Mouse (Mus musculus): Measurements from ENCODE around the gene Lama1.

Lama1 gene

GRCm38 (mm10) chr17:67715466-67715865, 18.4 kb downstream of the Lama1 start:
- DNase-seq (ENCODE audit: low spot score), result no peak

GRCm38 (mm10) chr17:67722055-67722454, 25.0 kb downstream of the Lama1 start:
- no peak for DNase-seq (ENCODE audit: low spot score)

GRCm38 (mm10) chr17:67722578-67722977, 25.5 kb downstream of the Lama1 start:
- DNase-seq (ENCODE audit: low spot score), result no peak

- DNase-seq (ENCODE audit: low spot score), result no peak
Measured at GRCm38 (mm10) chr17:67723175-67724067, 26.4 kb downstream of the Lama1 start.

GRCm38 (mm10) chr17:67726601-67727000, 29.5 kb downstream of the Lama1 start:
- DNase-seq (ENCODE audit: low spot score), result no peak

GRCm38 (mm10) chr17:67728751-67729150, 31.7 kb downstream of the Lama1 start:
- peak; percentile 64 for DNase-seq (ENCODE audit: low spot score)

GRCm38 (mm10) chr17:67731096-67731495, 34.0 kb downstream of the Lama1 start:
- DNase-seq (ENCODE audit: low spot score), result peak; percentile 67

GRCm38 (mm10) chr17:67731964-67732363, 34.9 kb downstream of the Lama1 start:
- DNase-seq (ENCODE audit: low spot score), result peak; percentile 68

GRCm38 (mm10) chr17:67733516-67733915, 36.5 kb downstream of the Lama1 start:
- DNase-seq (ENCODE audit: low spot score), result no peak

GRCm38 (mm10) chr17:67735722-67736121, 38.7 kb downstream of the Lama1 start:
- DNase-seq (ENCODE audit: low spot score), result peak; percentile 75

- peak; percentile 55 for DNase-seq (ENCODE audit: low spot score)
Measured at GRCm38 (mm10) chr17:67741229-67741628, 44.2 kb downstream of the Lama1 start.

GRCm38 (mm10) chr17:67764167-67764871, 67.3 kb downstream of the Lama1 start:
- no peak for DNase-seq (ENCODE audit: low spot score)

GRCm38 (mm10) chr17:67773608-67774007, 76.5 kb downstream of the Lama1 start:
- no peak for DNase-seq (ENCODE audit: low spot score)

GRCm38 (mm10) chr17:67776764-67777163, 79.7 kb downstream of the Lama1 start:
- no peak for DNase-seq (ENCODE audit: low spot score)

GRCm38 (mm10) chr17:67779812-67780211, 82.8 kb downstream of the Lama1 start:
- peak; percentile 13 for DNase-seq (ENCODE audit: low spot score)

- no peak for DNase-seq (ENCODE audit: low spot score)
Measured at GRCm38 (mm10) chr17:67791091-67791490, 94.0 kb downstream of the Lama1 start.

- DNase-seq (ENCODE audit: low spot score), result no peak
Measured at GRCm38 (mm10) chr17:67809171-67809570, 112.1 kb downstream of the Lama1 start.

- DNase-seq (ENCODE audit: low spot score), result no peak
Measured at GRCm38 (mm10) chr17:67813666-67814065, 116.6 kb downstream of the Lama1 start.

GRCm38 (mm10) chr17:67815720-67816119, 118.7 kb downstream of the Lama1 start:
- DNase-seq (ENCODE audit: low spot score), result no peak

- DNase-seq (ENCODE audit: low spot score), result no peak
Measured at GRCm38 (mm10) chr17:67816916-67817315, 119.9 kb downstream of the Lama1 start.

GRCm38 (mm10) chr17:67827431-67827830, 130.4 kb downstream of the Lama1 start:
- no peak for DNase-seq (ENCODE audit: low spot score)

GRCm38 (mm10) chr17:67836146-67836895, 139.3 kb downstream of the Lama1 start:
- DNase-seq (ENCODE audit: low spot score), result no peak

Measured in yolk sac, embryonic 10.5 days (tissue).